In genomic region chr15:38570144-38570543, GRCm38 (mm10) we compare ENCODE assay signal across 24 mouse cellular contexts.
DNase-seq lines count a peak whose midpoint lies in the region; ATAC-seq and TF ChIP-seq lines count a peak whose summit lies in the region.
"Had no signal": no experiment of that assay in that cellular context is flagged by ENCODE, and none has a peak within 500 bp of the region (broad histone marks: within the 10 kb centered on the region; RNA-seq: fewer than 3 reads in every experiment).

No protein-coding gene starts in this region.

- no peaks in the 10 kb centered on the region for H3K79me2 ChIP-seq in liver, adult 2 months (ENCODE audit: control insufficient read depth, insufficient read depth, low read length)

- H3K27ac ChIP-seq in liver, adult 2 months (replicated peaks; ENCODE audit: insufficient read depth, low read depth, low read length): peak overlapping the region; percentile 69
- peak overlapping the region; percentile 74 for H3K27ac ChIP-seq in stomach, postnatal 0 days (replicated peaks)
- H3K27ac ChIP-seq: forebrain, embryonic 10.5 days; forebrain, embryonic 13.5 days; gastrocnemius, adult 2 months; heart, embryonic 15.5 days; hindbrain, embryonic 14.5 days had no signal

- ATAC-seq in stomach, postnatal 0 days (ENCODE audit: low FRiP score, low TSS enrichment): peak; percentile 79
- ATAC-seq: CD4-positive, CD25-positive, alpha-beta regulatory T cell, adult 4 months; forebrain, embryonic 13.5 days; forebrain, embryonic 16.5 days had no signal

- H3K4me1 ChIP-seq in liver, adult 2 months (ENCODE audit: control insufficient read depth, insufficient read depth, low read length): peaks cover 24% of the 10 kb centered on the region
- no peaks in the 10 kb centered on the region for H3K4me1 ChIP-seq in stomach, postnatal 0 days (replicated peaks; ENCODE audit: control insufficient read depth, insufficient read depth)
- H3K4me1 ChIP-seq: forebrain, embryonic 10.5 days; forebrain, embryonic 13.5 days had no signal

- H3K9me3 ChIP-seq in stomach, postnatal 0 days (ENCODE audit: control insufficient read depth, low read length): no peaks in the 10 kb centered on the region
- H3K9me3 ChIP-seq: forebrain, embryonic 10.5 days; forebrain, embryonic 13.5 days; heart, embryonic 12.5 days; heart, embryonic 15.5 days had no signal

- no peak for TF ChIP-seq CTCF in liver, adult 2 months (IDR thresholded peaks at IDR 0.05; ENCODE audit: low read depth, low read length)
- TF ChIP-seq CTCF in stomach, postnatal 0 days (IDR thresholded peaks at IDR 0.05; ENCODE audit: low read depth): no peak

- no peak for TF ChIP-seq EP300 in stomach, postnatal 0 days (optimal IDR thresholded peaks at IDR 0.05)

- H3K27me3 ChIP-seq in liver, adult 2 months (ENCODE audit: control insufficient read depth, insufficient read depth, low read length): no peaks in the 10 kb centered on the region
- H3K27me3 ChIP-seq in stomach, postnatal 0 days (ENCODE audit: control insufficient read depth, insufficient read depth, low read length): no peaks in the 10 kb centered on the region
- H3K27me3 ChIP-seq: forebrain, embryonic 13.5 days; heart, embryonic 15.5 days had no signal

- H3K4me3 ChIP-seq in liver, adult 2 months (ENCODE audit: insufficient read depth, low read depth, low read length): no peak overlapping the region
- H3K4me3 ChIP-seq in stomach, postnatal 0 days (ENCODE audit: low read depth, low read length): no peak overlapping the region
- H3K4me3 ChIP-seq: forebrain, embryonic 10.5 days; forebrain, embryonic 13.5 days; gastrocnemius, adult 2 months; heart, embryonic 12.5 days; heart, embryonic 15.5 days had no signal

- H3K36me3 ChIP-seq in liver, adult 2 months (ENCODE audit: control insufficient read depth, insufficient read depth, low read length): no peaks in the 10 kb centered on the region
- H3K36me3 ChIP-seq in stomach, postnatal 0 days (ENCODE audit: control insufficient read depth, insufficient read depth, low read length): no peaks in the 10 kb centered on the region
- H3K36me3 ChIP-seq: forebrain, embryonic 10.5 days; heart, embryonic 12.5 days; heart, embryonic 15.5 days had no signal

- no peak overlapping the region for H3K9ac ChIP-seq in liver, adult 2 months (ENCODE audit: low read depth, low read length)
- no peak overlapping the region for H3K9ac ChIP-seq in stomach, postnatal 0 days (ENCODE audit: low read length)
- H3K9ac ChIP-seq: forebrain, embryonic 13.5 days; heart, embryonic 15.5 days; hindbrain, embryonic 14.5 days had no signal

- DNase-seq in liver, adult 2 months (ENCODE audit: extremely low read depth, low read depth, low spot score): peak; percentile 83
- DNase-seq in liver: no peak
- DNase-seq in lung, postnatal 25 days (ENCODE audit: low spot score): peak; percentile 51
- no peak for DNase-seq in lung, postnatal 4 days
- DNase-seq in urinary bladder, postnatal 14 days (ENCODE audit: low spot score): peak; percentile 19
- no peak for DNase-seq in urinary bladder, adult 2 months (ENCODE audit: low spot score)
- peak; percentile 64 for DNase-seq in stomach, postnatal 0 days (ENCODE audit: low spot score)
- no peak for DNase-seq in adrenal gland, adult 8-10 months
- DNase-seq: adrenal gland, postnatal 10 days; cerebellum, adult 18-20 months; cerebellum, adult 9-10 months; cerebellum, postnatal 14 days; gastrocnemius, adult 2 months; gastrocnemius, postnatal 14 days; heart, adult 18-20 months; heart, postnatal 10 days; heart, postnatal 4 days had no signal

- WGBS in liver, adult 2 months: 57% methylated on average over 8 of the region's 8 CpGs
- WGBS in stomach, postnatal 0 days: 65% methylated on average over 8 of the region's 8 CpGs

- no peak for TF ChIP-seq POLR2A in liver, adult 2 months (IDR thresholded peaks at IDR 0.05; ENCODE audit: extremely low read depth, insufficient read depth, low read length)

- no peak overlapping the region for H3K4me2 ChIP-seq in stomach, postnatal 0 days (replicated peaks; ENCODE audit: low read depth)
- H3K4me2 ChIP-seq: forebrain, embryonic 13.5 days; heart, embryonic 12.5 days; heart, embryonic 15.5 days; hindbrain, embryonic 14.5 days had no signal

Comparison
In these comparisons a context has a peak if more than half of its experiments do, and no peak if none do; other contexts are left out.
1. DNase-seq: peak in liver, adult 2 months (single experiment), lung, postnatal 25 days (single experiment), urinary bladder, postnatal 14 days (single experiment) and stomach, postnatal 0 days (single experiment); none in liver (single experiment), lung, postnatal 4 days (0 of 2), urinary bladder, adult 2 months (single experiment) and adrenal gland, adult 8-10 months (single experiment).